Mouse (Mus musculus) megakaryocyte-erythroid progenitor cell, adult 5 weeks (primary cell): ENCODE data around the gene Nucks1. TPM values are rescaled to one million over a fixed set of nuclear protein-coding genes. Genes with fewer than 3 reads are reported as not detected.

Source experiments
- polyA plus RNA-seq: library from polyadenylated mRNA; stranded (reverse); fragments of >175 nt; gene quantifications from 2 replicates; pipeline ENCODE4 v1.2.3, GENCODE M21; 2012

Nucks1 gene
- polyA plus RNA-seq = 10.5 and 11.2 TPM in 2 replicates

GRCm38 (mm10) chr1:131910001-131910648, at the start of gene Nucks1:
Nucks1 (plus strand) TSS chr1:131910534.

GRCm38 (mm10) chr1:131867093-131867945, 43.0 kb upstream of the Nucks1 start, which contains the start of gene Rab29:
Rab29 (plus strand) TSS chr1:131867224.

GRCm38 (mm10) chr1:131962606-131963084, 52.3 kb downstream of the Nucks1 start, which contains the start of gene Slc45a3:
Slc45a3 (plus strand) TSS chr1:131962967.

Other genes with a start within 250 kb of the Nucks1 start
- 3.2 and 4.2 TPM in 2 replicates for gene Rab7b, start 221.8 kb upstream of the Nucks1 start, polyA plus RNA-seq
- gene Slc26a9, start 166.5 kb upstream of the Nucks1 start, polyA plus RNA-seq = 0.03 and 0.05 TPM in 2 replicates
- gene Pm20d1, start 113.2 kb upstream of the Nucks1 start, polyA plus RNA-seq = 0.03 TPM in 1 of 2 replicates, not detected in the other
- gene Slc41a1, start 83.0 kb upstream of the Nucks1 start, polyA plus RNA-seq = 8.0 and 10.6 TPM in 2 replicates
- gene Rab29, start 43.3 kb upstream of the Nucks1 start, polyA plus RNA-seq = 4.7 and 6.4 TPM in 2 replicates
- gene Slc45a3, start 52.4 kb downstream of the Nucks1 start, polyA plus RNA-seq = 4.7 and 6.9 TPM in 2 replicates
- gene Elk4, start 97.1 kb downstream of the Nucks1 start, polyA plus RNA-seq = 4.6 and 6.4 TPM in 2 replicates
- 0.19 and 0.30 TPM in 2 replicates for gene Mfsd4a, start 157.5 kb downstream of the Nucks1 start, polyA plus RNA-seq
- 13.6 and 16.5 TPM in 2 replicates for gene Cdk18, start 229.2 kb downstream of the Nucks1 start, polyA plus RNA-seq